Mouse (Mus musculus) gastrocnemius, postnatal 14 days (tissue): ENCODE data around the gene S100a3. TPM values are rescaled to one million over a fixed set of nuclear protein-coding genes. Genes with fewer than 3 reads are reported as not detected.

Experiments
- DNase-seq: peaks from one replicate; pipeline ENCODE4 v3.0.0; 2021; ENCODE audit warnings: mixed read lengths
- intact Hi-C: fragments of 180-260 bp; cut with DNase I; formaldehyde crosslinking; loops from one replicate; pipeline ENCODE4 v1.15.1; 2025; ENCODE audit warnings: low total_unique reads
- long read RNA-seq, 2 experiments: library from polyadenylated mRNA; stranded (forward); transcript quantifications; one replicate each; pipeline ENCODE4 v2.0.0; 2021
- total RNA-seq, 2 experiments: library from RNA; stranded (reverse); gene quantifications; 2 replicates each; pipeline ENCODE4 v1.2.3; 2021

The S100a3 gene
- under 1 TPM in 1 of 2 experiments, not detected in 1; 0.45 TPM for total RNA-seq
- long read RNA-seq, experiment 1, result 0 reads
- long read RNA-seq, experiment 2, result 0 reads

GRCm38 (mm10) chr3:90560008-90560628 lies at the start of gene S100a3:
Gene S100a3 (plus strand): TSS chr3:90560578.
- no peak for DNase-seq

GRCm38 (mm10) chr3:90512276-90512675 lies 48.1 kb upstream of the S100a3 start:
- DNase-seq, result no peak
- intact Hi-C loops, result no loop called here

More at GRCm38 (mm10) chr3:90560008-90560628, at the start of gene S100a3:
- intact Hi-C loops, result no loop called here

- no peak for DNase-seq
- intact Hi-C loops, result no loop called here
These were observed 47.3 kb upstream of the S100a3 start for GRCm38 (mm10) chr3:90512948-90513642.

- intact Hi-C loops, result no loop called here
- peak; percentile 68 for DNase-seq
These were observed 46.4 kb upstream of the S100a3 start, which contains the start of the genes S100a1 and S100a13 for GRCm38 (mm10) chr3:90513796-90514590. Gene S100a1 (minus strand): TSS chr3:90514392. Gene S100a13 (plus strand): TSS chr3:90514435.

- intact Hi-C loops, result no loop called here
- peak; percentile 74 for DNase-seq
These were observed 45.7 kb upstream of the S100a3 start for GRCm38 (mm10) chr3:90514691-90515090.

- DNase-seq, result peak; percentile 45
- intact Hi-C loops, result no loop called here
These were observed 45.1 kb upstream of the S100a3 start for GRCm38 (mm10) chr3:90515242-90515641.

GRCm38 (mm10) chr3:90515789-90516188 lies 44.6 kb upstream of the S100a3 start:
- intact Hi-C loops, result no loop called here

GRCm38 (mm10) chr3:90517711-90518110 lies 42.7 kb upstream of the S100a3 start:
- no peak for DNase-seq
- intact Hi-C loops, result no loop called here

More at GRCm38 (mm10) chr3:90515789-90516188, 44.6 kb upstream of the S100a3 start:
- no peak for DNase-seq

- intact Hi-C loops, result loop anchor here (5.0 kb wide), 2 partner anchors 57 to 92 kb away; no protein-coding TSS in a partner anchor
- peak; percentile 62 for DNase-seq
These were observed 35.0 kb upstream of the S100a3 start for GRCm38 (mm10) chr3:90525421-90525820.

- intact Hi-C loops, result loop anchor here (5.0 kb wide), 2 partner anchors 56 to 91 kb away; no protein-coding TSS in a partner anchor
These were observed 34.3 kb upstream of the S100a3 start for GRCm38 (mm10) chr3:90526076-90526475.

GRCm38 (mm10) chr3:90526580-90526979 lies 33.8 kb upstream of the S100a3 start, which contains the start of gene S100a14:
Gene S100a14 (plus strand): TSS chr3:90526856.
- DNase-seq, result peak; percentile 32
- intact Hi-C loops, result loop anchor here (5.0 kb wide), 2 partner anchors 56 to 91 kb away; no protein-coding TSS in a partner anchor

More at GRCm38 (mm10) chr3:90526076-90526475, 34.3 kb upstream of the S100a3 start:
- no peak for DNase-seq

GRCm38 (mm10) chr3:90527291-90527873 lies 33.0 kb upstream of the S100a3 start:
- no peak for DNase-seq
- intact Hi-C loops, result loop anchor here (5.0 kb wide), 2 partner anchors 55 to 90 kb away; no protein-coding TSS in a partner anchor

GRCm38 (mm10) chr3:90531713-90532112 lies 28.7 kb upstream of the S100a3 start:
- intact Hi-C loops, result no loop called here
- no peak for DNase-seq

GRCm38 (mm10) chr3:90535446-90535845 lies 24.9 kb upstream of the S100a3 start:
- DNase-seq, result no peak
- intact Hi-C loops, result no loop called here

- intact Hi-C loops, result no loop called here
- DNase-seq, result peak; percentile 89
These were observed 23.1 kb upstream of the S100a3 start, which contains the start of gene S100a16 for GRCm38 (mm10) chr3:90537141-90537904. Gene S100a16 (plus strand): TSS chr3:90537254.

GRCm38 (mm10) chr3:90537905-90538296 lies 22.5 kb upstream of the S100a3 start:
- intact Hi-C loops, result no loop called here
- no peak for DNase-seq

GRCm38 (mm10) chr3:90540904-90541303 lies 19.5 kb upstream of the S100a3 start:
- intact Hi-C loops, result no loop called here
- no peak for DNase-seq

GRCm38 (mm10) chr3:90549676-90550420 lies 10.5 kb upstream of the S100a3 start:
- DNase-seq, result no peak
- intact Hi-C loops, result no loop called here
